Mouse (Mus musculus) induced T-regulatory cell, adult 2 months (primary cell): ENCODE data around the gene Ksr2.

ENCODE experiments used
- DNase-seq: peaks from one replicate; pipeline ENCODE4 v3.0.0-alpha.2; 2012; ENCODE audit warnings: low read depth

Gene Ksr2

GRCm38 (mm10) chr5:117523010-117523409, 109.2 kb downstream of the Ksr2 start:
- DNase-seq = no peak

GRCm38 (mm10) chr5:117530991-117531390, 117.2 kb downstream of the Ksr2 start:
- DNase-seq = no peak

- no peak for DNase-seq
These were observed 125.4 kb downstream of the Ksr2 start for GRCm38 (mm10) chr5:117539221-117539620.

- DNase-seq = no peak
These were observed 127.9 kb downstream of the Ksr2 start for GRCm38 (mm10) chr5:117541654-117542053.

- no peak for DNase-seq
These were observed 133.0 kb downstream of the Ksr2 start for GRCm38 (mm10) chr5:117546694-117547268.

GRCm38 (mm10) chr5:117550992-117551391, 137.2 kb downstream of the Ksr2 start:
- no peak for DNase-seq

GRCm38 (mm10) chr5:117552096-117552495, 138.3 kb downstream of the Ksr2 start:
- DNase-seq = no peak

GRCm38 (mm10) chr5:117554505-117554904, 140.7 kb downstream of the Ksr2 start:
- no peak for DNase-seq

- no peak for DNase-seq
These were observed 142.8 kb downstream of the Ksr2 start for GRCm38 (mm10) chr5:117556570-117556969.

- DNase-seq = no peak
These were observed 147.3 kb downstream of the Ksr2 start for GRCm38 (mm10) chr5:117561080-117561479.

- no peak for DNase-seq
These were observed 152.4 kb downstream of the Ksr2 start for GRCm38 (mm10) chr5:117566051-117566665.

GRCm38 (mm10) chr5:117569190-117569795, 155.5 kb downstream of the Ksr2 start:
- DNase-seq = no peak

- DNase-seq = no peak
These were observed 158.6 kb downstream of the Ksr2 start for GRCm38 (mm10) chr5:117572428-117572827.

GRCm38 (mm10) chr5:117574894-117575293, 161.1 kb downstream of the Ksr2 start:
- no peak for DNase-seq

GRCm38 (mm10) chr5:117577598-117577997, 163.8 kb downstream of the Ksr2 start:
- DNase-seq = no peak

GRCm38 (mm10) chr5:117581711-117582110, 167.9 kb downstream of the Ksr2 start:
- DNase-seq = no peak

- no peak for DNase-seq
These were observed 170.6 kb downstream of the Ksr2 start for GRCm38 (mm10) chr5:117584428-117584827.

- no peak for DNase-seq
These were observed 175.5 kb downstream of the Ksr2 start for GRCm38 (mm10) chr5:117589266-117589665.

GRCm38 (mm10) chr5:117593273-117593672, 179.5 kb downstream of the Ksr2 start:
- DNase-seq = no peak

- no peak for DNase-seq
These were observed 183.0 kb downstream of the Ksr2 start for GRCm38 (mm10) chr5:117596803-117597202.

GRCm38 (mm10) chr5:117602026-117602425, 188.2 kb downstream of the Ksr2 start:
- no peak for DNase-seq

GRCm38 (mm10) chr5:117607761-117608309, 194.0 kb downstream of the Ksr2 start:
- no peak for DNase-seq

- DNase-seq = peak; percentile 66
These were observed 200.7 kb downstream of the Ksr2 start for GRCm38 (mm10) chr5:117614331-117615024.
